Mouse (Mus musculus) spleen, adult 2 months (tissue): ENCODE results near the gene Mfsd2a. TPM values are rescaled to one million over a fixed set of nuclear protein-coding genes. Genes with fewer than 3 reads are reported as not detected.

ENCODE experiments used
- DNase-seq, 2 experiments: peaks; one replicate each; pipeline versions ENCODE4 v3.0.0 to v3.0.0-alpha.2; 2012 to 2021; ENCODE audit warnings: low spot score in 2 of 2, low read depth in 1 of 2
- H3K27ac ChIP-seq: fragments of 200-500 bp; 2 replicates; pipeline ENCODE4 v1.5.1; 2012; ENCODE audit warnings: low read length, inconsistent platforms; ENCODE audit not compliant: insufficient read depth
- H3K27me3 ChIP-seq: fragments of 200-500 bp; 2 replicates; pipeline ENCODE4 v1.6.1; 2012; ENCODE audit warnings: mild to moderate bottlenecking, moderate library complexity, low read length, inconsistent platforms; ENCODE audit not compliant: control insufficient read depth, insufficient read depth
- H3K36me3 ChIP-seq: fragments of 200-500 bp; 2 replicates; pipeline ENCODE4 v1.6.1; 2012; ENCODE audit warnings: mild to moderate bottlenecking, low read length, inconsistent platforms; ENCODE audit not compliant: control insufficient read depth, insufficient read depth
- H3K4me1 ChIP-seq: fragments of 200-500 bp; 2 replicates; pipeline ENCODE4 v1.6.1; 2011; ENCODE audit warnings: inconsistent platforms; ENCODE audit not compliant: control insufficient read depth, insufficient read depth, insufficient read length
- H3K4me3 ChIP-seq: fragments of 200-500 bp; 2 replicates; pipeline ENCODE4 v1.5.1; 2011; ENCODE audit warnings: mild to moderate bottlenecking, inconsistent platforms; ENCODE audit not compliant: insufficient read depth, insufficient read length; ENCODE audit errors: extremely low read depth
- CTCF ChIP-seq: fragments of 200-500 bp; IDR thresholded peaks from 2 replicates; pipeline ENCODE4 v1.5.1; 2011; ENCODE audit warnings: mild to moderate bottlenecking, inconsistent platforms; ENCODE audit not compliant: insufficient read depth, insufficient read length, insufficient replicate concordance; ENCODE audit errors: extremely low read depth
- POLR2A ChIP-seq: fragments of 200-500 bp; IDR thresholded peaks from 2 replicates; pipeline ENCODE4 v1.6.1; 2011; ENCODE audit warnings: low read depth, low read length, inconsistent platforms
- WGBS: fragments of 180-500 bp; shearing (Covaris S2); methylation state at CpG from one replicate; pipeline ENCODE4 v1.1.7; 2018; 5-methylcytosine and 5-hydroxymethylcytosine counted together
- polyA plus RNA-seq: library from polyadenylated mRNA; depleted of rRNA; stranded (reverse); fragments of >200 nt; gene quantifications from 2 replicates; pipeline ENCODE4 v1.2.3, GENCODE M21; 2012

Mfsd2a gene
- polyA plus RNA-seq, 1 experiment = 0.82 TPM

DNA sequence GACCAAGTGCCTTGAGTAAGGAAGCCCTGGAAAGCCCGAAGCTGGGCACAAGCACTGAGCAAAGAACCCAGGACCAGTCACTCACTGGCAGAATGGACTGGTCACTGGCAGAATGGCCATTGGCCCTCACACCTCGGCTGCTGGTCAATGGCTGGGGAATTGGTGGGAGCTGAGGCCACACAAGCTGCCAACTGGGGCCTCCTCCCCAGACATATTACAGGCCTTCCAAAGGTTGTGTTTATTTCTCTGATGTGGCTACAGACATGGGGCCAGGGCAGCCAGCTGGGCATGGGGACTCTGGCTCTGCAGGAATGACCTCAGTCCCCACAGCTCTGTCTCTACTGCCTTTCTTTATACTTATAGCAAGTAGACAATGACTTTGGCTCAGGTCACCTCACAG lies 17.9 kb upstream of the Mfsd2a start:
- H3K4me1 ChIP-seq = peaks cover 3% of the 10 kb centered on the region; the same call in 1 of the 2 replicates
- no peak for DNase-seq
- no peaks in the 10 kb centered on the region for H3K27me3 ChIP-seq
- H3K4me3 ChIP-seq = no peak overlapping the region
- no peaks in the 10 kb centered on the region for H3K36me3 ChIP-seq
- WGBS = 88% methylated on average over 2 of the region's 2 CpGs
- no peak overlapping the region for H3K27ac ChIP-seq
- TF ChIP-seq CTCF (no peak), POLR2A (no peak)

DNA sequence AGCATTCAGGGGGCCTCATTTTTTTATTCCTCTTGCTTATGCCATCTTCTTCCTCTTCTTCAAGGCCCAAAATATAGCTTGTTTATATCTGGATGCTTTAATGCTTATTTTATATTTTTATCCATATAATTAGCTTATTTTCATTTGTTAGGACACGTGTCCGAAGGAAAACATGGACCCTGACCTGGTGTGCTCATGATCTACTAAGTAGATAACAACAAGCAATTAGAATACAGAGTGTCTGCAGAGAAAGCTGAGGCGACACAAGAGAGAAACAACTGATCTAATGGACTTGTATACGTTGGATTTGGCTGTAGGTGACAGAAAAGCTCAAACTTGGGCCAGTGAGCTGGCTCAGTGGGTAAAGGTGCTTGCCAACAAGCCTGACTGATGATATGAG lies 15.9 kb upstream of the Mfsd2a start:
- Histone ChIP-seq H3K27me3 (no peaks in the 10 kb centered on the region), H3K4me1 (no peaks in the 10 kb centered on the region), H3K27ac (no peak overlapping the region), H3K4me3 (no peak overlapping the region), H3K36me3 (no peaks in the 10 kb centered on the region)
- 93% methylated on average over 4 of the region's 4 CpGs for WGBS
- no peak for DNase-seq
- TF ChIP-seq CTCF = no peak
- TF ChIP-seq POLR2A = no peak

DNA sequence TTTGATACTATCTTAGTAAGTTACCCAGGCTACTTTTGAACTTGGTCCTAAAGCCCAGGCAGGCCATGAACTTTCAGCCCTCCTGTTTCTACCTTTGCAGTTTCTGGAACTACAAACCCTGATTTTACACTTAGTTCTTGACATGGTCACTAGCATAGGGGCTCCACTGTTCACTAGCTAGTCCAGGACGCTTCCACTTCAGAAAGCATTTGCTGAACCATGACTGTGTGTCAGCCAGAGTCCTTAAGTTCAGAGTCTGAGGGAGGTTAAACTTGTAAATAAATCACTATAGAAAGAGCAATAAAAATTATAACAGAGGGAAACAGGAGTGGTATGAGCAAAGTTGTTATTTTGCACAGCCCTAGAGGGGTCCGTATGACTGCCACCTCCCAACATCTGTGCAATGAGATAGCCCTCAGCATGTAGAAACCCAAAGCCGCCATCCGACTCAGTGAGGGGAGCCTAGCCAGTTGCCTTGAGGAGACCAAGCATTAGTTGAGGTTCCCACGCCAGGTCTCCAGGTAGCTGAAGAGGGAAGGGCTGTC lies 14.1 kb upstream of the Mfsd2a start:
- H3K4me1 ChIP-seq = no peaks in the 10 kb centered on the region
- TF ChIP-seq CTCF (no peak), POLR2A (no peak)
- no peak for DNase-seq
- WGBS = 86% methylated on average over 5 of the region's 5 CpGs
- no peaks in the 10 kb centered on the region for H3K36me3 ChIP-seq
- H3K4me3 ChIP-seq = no peak overlapping the region
- no peak overlapping the region for H3K27ac ChIP-seq
- H3K27me3 ChIP-seq = no peaks in the 10 kb centered on the region

DNA sequence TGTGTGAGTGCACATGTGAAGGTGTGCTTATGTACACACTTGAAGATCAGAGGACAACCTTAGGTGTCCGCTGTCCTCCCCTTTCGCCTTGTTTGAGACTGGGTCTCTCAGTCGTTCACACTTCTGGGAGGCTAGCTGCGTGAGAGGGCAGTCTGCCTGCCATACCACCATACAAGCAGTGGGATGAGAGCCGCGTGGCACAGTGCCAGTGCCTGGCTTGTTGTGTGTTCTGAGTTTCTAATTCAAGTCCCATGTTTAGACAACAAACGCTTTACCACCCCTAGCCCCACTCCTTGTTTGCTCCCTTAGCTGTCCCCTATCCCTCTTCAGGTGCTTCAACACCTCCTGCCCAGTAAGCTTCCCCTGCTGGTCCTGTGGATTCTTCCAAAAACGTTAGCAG lies 11.1 kb upstream of the Mfsd2a start:
- H3K36me3 ChIP-seq = no peaks in the 10 kb centered on the region
- WGBS = 89% methylated on average over 8 of the region's 8 CpGs
- H3K4me1 ChIP-seq = no peaks in the 10 kb centered on the region
- no peak overlapping the region for H3K4me3 ChIP-seq
- H3K27ac ChIP-seq = no peak overlapping the region
- no peak for TF ChIP-seq POLR2A
- TF ChIP-seq CTCF = no peak
- H3K27me3 ChIP-seq = no peaks in the 10 kb centered on the region
- DNase-seq = no peak

DNA sequence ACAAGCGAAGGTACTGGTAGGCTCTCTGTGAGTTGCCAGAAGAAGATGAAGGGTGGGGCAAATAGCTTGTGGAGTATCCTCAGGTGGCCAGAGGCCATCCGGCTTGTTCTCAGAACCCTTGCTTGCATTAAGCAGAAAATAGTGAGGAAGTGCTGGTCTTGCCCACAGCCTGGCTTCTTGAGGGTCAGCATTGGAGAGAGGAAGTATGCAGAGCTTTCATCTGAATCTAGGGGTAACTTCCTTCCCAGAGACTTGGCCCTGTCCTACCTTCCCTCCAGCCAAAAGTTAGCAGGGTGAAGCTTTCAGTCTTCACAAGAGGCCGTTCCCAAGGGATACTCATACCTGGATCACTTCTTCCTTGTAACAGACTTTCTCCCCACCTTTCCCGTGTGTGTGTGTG lies 10.7 kb upstream of the Mfsd2a start:
- no peak overlapping the region for H3K27ac ChIP-seq

DNA sequence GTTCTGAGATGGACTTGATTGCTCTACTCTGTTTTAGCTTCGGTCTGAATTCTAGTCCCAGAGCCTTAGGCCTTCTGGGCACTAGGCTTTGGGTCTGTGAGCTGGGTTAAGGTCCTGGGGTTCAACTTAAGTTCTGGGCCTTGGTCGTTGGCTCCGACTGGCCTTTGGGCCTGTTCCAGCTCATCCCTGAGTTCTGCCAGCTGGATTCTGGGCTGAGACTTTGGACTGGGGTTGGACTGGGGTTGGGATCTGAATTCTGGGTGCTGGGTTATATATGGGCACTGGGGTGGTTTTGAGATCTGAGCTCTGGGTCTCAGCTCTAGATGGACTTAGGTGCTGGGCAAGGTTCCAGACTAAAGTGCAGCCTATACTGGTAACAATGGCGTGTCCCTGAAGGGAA lies 10.2 kb upstream of the Mfsd2a start:
- Histone ChIP-seq H3K27me3 (no peaks in the 10 kb centered on the region), H3K36me3 (no peaks in the 10 kb centered on the region), H3K4me3 (no peak overlapping the region), H3K27ac (no peak overlapping the region), H3K4me1 (no peaks in the 10 kb centered on the region)
- DNase-seq = no peak
- WGBS = 80% methylated on average over 4 of the region's 4 CpGs
- TF ChIP-seq POLR2A (no peak), CTCF (no peak)

More for the DNA sequence above, 10.7 kb upstream of the Mfsd2a start:
- TF ChIP-seq POLR2A = no peak
- TF ChIP-seq CTCF = no peak
- Histone ChIP-seq H3K27me3 (no peaks in the 10 kb centered on the region), H3K36me3 (no peaks in the 10 kb centered on the region), H3K4me3 (no peak overlapping the region), H3K4me1 (no peaks in the 10 kb centered on the region)
- DNase-seq = no peak
- 58% methylated on average over 4 of the region's 4 CpGs for WGBS

DNA sequence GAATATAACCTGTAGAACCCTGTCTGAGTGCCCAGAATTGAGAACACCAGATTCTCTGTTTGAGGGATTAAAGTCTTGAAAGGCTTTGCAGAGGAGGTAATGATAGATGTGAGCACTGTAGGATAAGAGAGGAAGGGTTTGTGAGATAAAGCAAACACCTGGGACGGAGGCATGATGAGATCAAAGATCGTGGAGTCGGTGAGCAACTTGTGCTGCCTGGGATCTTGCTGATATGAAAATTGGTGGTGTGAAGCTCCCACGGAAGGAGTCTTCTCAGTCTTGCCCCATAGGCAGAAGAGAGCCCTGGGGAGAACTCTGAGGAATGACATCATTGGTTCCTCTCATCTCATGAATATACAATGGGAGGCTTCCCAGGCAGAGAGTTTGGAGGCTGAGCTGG lies 7.1 kb upstream of the Mfsd2a start:
- Histone ChIP-seq H3K27ac (no peak overlapping the region), H3K4me1 (no peaks in the 10 kb centered on the region), H3K36me3 (no peaks in the 10 kb centered on the region), H3K4me3 (no peak overlapping the region), H3K27me3 (no peaks in the 10 kb centered on the region)
- DNase-seq = no peak
- TF ChIP-seq POLR2A (no peak), CTCF (no peak)
- 73% methylated on average over 4 of the region's 4 CpGs for WGBS
